In the genomic region with DNA sequence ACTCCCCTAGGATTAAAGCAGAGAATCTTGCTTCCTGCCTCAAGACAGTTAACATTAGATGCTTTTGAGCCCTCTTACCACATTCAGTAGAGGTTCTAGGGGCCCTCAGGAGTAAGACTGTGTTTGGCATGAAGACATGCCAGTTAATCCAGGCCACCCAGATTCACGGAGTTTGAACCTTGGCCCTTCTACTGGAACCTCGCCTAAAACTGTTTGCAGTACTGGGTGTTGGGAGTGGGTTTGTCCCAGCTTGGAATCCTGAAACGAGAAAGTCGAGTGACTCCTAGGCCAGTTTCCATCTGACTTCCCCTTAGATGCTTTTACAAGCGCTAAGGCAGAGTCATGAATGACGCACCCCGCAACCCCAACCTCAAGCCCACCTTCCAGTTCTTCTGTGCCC, we compare ENCODE assay signal across 12 mouse cellular contexts. TPM values are rescaled to one million over a fixed set of nuclear protein-coding genes. Genes with fewer than 3 reads are reported as not detected.
DNase-seq lines count a peak whose midpoint lies in the region; ATAC-seq and TF ChIP-seq lines count a peak whose summit lies in the region.
"Had no signal": no experiment of that assay in that cellular context is flagged by ENCODE, and none has a peak within 500 bp of the region (broad histone marks: within the 10 kb centered on the region; RNA-seq: fewer than 3 reads in every experiment).

No protein-coding gene starts in this region.

- no peak overlapping the region for H3K9ac ChIP-seq in kidney, embryonic 15.5 days
- no peak overlapping the region for H3K9ac ChIP-seq in embryonic facial prominence, embryonic 14.5 days (ENCODE audit: low read depth, low read length)
- no peak overlapping the region for H3K9ac ChIP-seq in intestine, postnatal 0 days (ENCODE audit: low read depth, low read length)
- no peak overlapping the region for H3K9ac ChIP-seq in neural tube, embryonic 13.5 days

- no peak overlapping the region for H3K27ac ChIP-seq in kidney, embryonic 15.5 days
- peak overlapping the region; percentile 71; the same call in 1 of the 2 replicates for H3K27ac ChIP-seq in embryonic facial prominence, embryonic 14.5 days (replicated peaks; ENCODE audit: low read depth, low read length)
- H3K27ac ChIP-seq in intestine, postnatal 0 days (ENCODE audit: low read depth, low read length): peak overlapping the region; percentile 82
- H3K27ac ChIP-seq in neural tube, embryonic 13.5 days (replicated peaks): no peak overlapping the region
- H3K27ac ChIP-seq: heart, adult 2 months had no signal

- H3K27me3 ChIP-seq in kidney, embryonic 15.5 days: no peaks in the 10 kb centered on the region
- H3K27me3 ChIP-seq in embryonic facial prominence, embryonic 14.5 days (replicated peaks; ENCODE audit: control insufficient read depth, insufficient read depth, low read length): no peaks in the 10 kb centered on the region
- no peaks in the 10 kb centered on the region for H3K27me3 ChIP-seq in intestine, postnatal 0 days (replicated peaks; ENCODE audit: control insufficient read depth, insufficient read depth, low read length)
- H3K27me3 ChIP-seq in neural tube, embryonic 13.5 days: no peaks in the 10 kb centered on the region
- H3K27me3 ChIP-seq: CH12.LX; embryonic facial prominence, embryonic 15.5 days had no signal

- no peaks in the 10 kb centered on the region for H3K9me3 ChIP-seq in kidney, embryonic 15.5 days (replicated peaks)
- no peaks in the 10 kb centered on the region for H3K9me3 ChIP-seq in embryonic facial prominence, embryonic 14.5 days (ENCODE audit: control insufficient read depth, low read length)
- H3K9me3 ChIP-seq in intestine, postnatal 0 days (ENCODE audit: control insufficient read depth): no peaks in the 10 kb centered on the region
- H3K9me3 ChIP-seq in neural tube, embryonic 13.5 days: no peaks in the 10 kb centered on the region
- H3K9me3 ChIP-seq: embryonic facial prominence, embryonic 15.5 days had no signal

- peak; percentile 73 for DNase-seq in kidney, adult 11 months
- no peak for DNase-seq in embryonic facial prominence, embryonic 14.5 days (ENCODE audit: low spot score)
- no peak for DNase-seq in urinary bladder, postnatal 10 days (ENCODE audit: low spot score)
- DNase-seq: adrenal gland, postnatal 10 days; heart, adult 2 months had no signal

- H3K4me2 ChIP-seq in kidney, embryonic 15.5 days: no peak overlapping the region
- H3K4me2 ChIP-seq in embryonic facial prominence, embryonic 14.5 days (ENCODE audit: low read depth, low read length): peak overlapping the region; percentile 85; the same call in 1 of the 2 replicates
- peak overlapping the region; percentile 88 for H3K4me2 ChIP-seq in intestine, postnatal 0 days (replicated peaks; ENCODE audit: low read depth)
- H3K4me2 ChIP-seq in neural tube, embryonic 13.5 days: peak overlapping the region; percentile 64

- 76% methylated on average over 7 of the region's 7 CpGs for WGBS in kidney, embryonic 15.5 days
- WGBS in embryonic facial prominence, embryonic 14.5 days: 80% methylated on average over 7 of the region's 7 CpGs
- WGBS in intestine, postnatal 0 days: 27% methylated on average over 7 of the region's 7 CpGs
- 85% methylated on average over 7 of the region's 7 CpGs for WGBS in neural tube, embryonic 13.5 days

- H3K36me3 ChIP-seq in kidney, embryonic 15.5 days: no peaks in the 10 kb centered on the region
- H3K36me3 ChIP-seq in embryonic facial prominence, embryonic 14.5 days (ENCODE audit: control insufficient read depth, insufficient read depth, low read length): no peaks in the 10 kb centered on the region
- H3K36me3 ChIP-seq in intestine, postnatal 0 days (ENCODE audit: control insufficient read depth, insufficient read depth): peaks cover 7% of the 10 kb centered on the region
- no peaks in the 10 kb centered on the region for H3K36me3 ChIP-seq in neural tube, embryonic 13.5 days
- H3K36me3 ChIP-seq: embryonic facial prominence, embryonic 15.5 days had no signal

- H3K4me3 ChIP-seq in kidney, embryonic 15.5 days (replicated peaks): no peak overlapping the region
- H3K4me3 ChIP-seq in embryonic facial prominence, embryonic 14.5 days (ENCODE audit: low read depth, low read length): no peak overlapping the region
- H3K4me3 ChIP-seq in intestine, postnatal 0 days (ENCODE audit: low read depth, low read length): 0 out of 2 replicates have a peak overlapping the region, but pooled peaks have one; percentile 72
- no peak overlapping the region for H3K4me3 ChIP-seq in neural tube, embryonic 13.5 days
- H3K4me3 ChIP-seq: heart, adult 2 months had no signal

- H3K4me1 ChIP-seq in kidney, embryonic 15.5 days: peaks cover 89% of the 10 kb centered on the region
- H3K4me1 ChIP-seq in embryonic facial prominence, embryonic 14.5 days (ENCODE audit: control insufficient read depth, insufficient read depth, low read length): peaks cover 42% of the 10 kb centered on the region
- H3K4me1 ChIP-seq in intestine, postnatal 0 days (replicated peaks; ENCODE audit: control insufficient read depth, insufficient read depth, low read length): peaks cover 29% of the 10 kb centered on the region
- H3K4me1 ChIP-seq in neural tube, embryonic 13.5 days (replicated peaks): peaks cover 62% of the 10 kb centered on the region

- no peak for TF ChIP-seq CTCF in intestine, postnatal 0 days (IDR thresholded peaks at IDR 0.05; ENCODE audit: low read depth)

- no peak for ATAC-seq in kidney, embryonic 15.5 days (replicated peaks; ENCODE audit: low FRiP score)
- ATAC-seq in embryonic facial prominence, embryonic 14.5 days (ENCODE audit: low read depth): no peak
- ATAC-seq in intestine, postnatal 0 days: peak; percentile 29
- no peak for ATAC-seq in neural tube, embryonic 13.5 days (ENCODE audit: low read depth)
- ATAC-seq in erythroid progenitor cell, adult 5-6 weeks (replicated peaks; ENCODE audit: low FRiP score, poor library complexity, severe bottlenecking): no peak
- ATAC-seq: midbrain, embryonic 16.5 days had no signal

RNA-seq across cellular contexts. Expression of a gene that starts 5.0 kb away (rescaled TPM):
- 12.3 and 12.4 TPM in 2 replicates for polyA plus RNA-seq in kidney, embryonic 15.5 days (2015; fragmentation: Nextera tagmentation; extraction: Ambion mirVana)
- 13.5 and 13.9 TPM in 2 replicates for polyA plus RNA-seq in embryonic facial prominence, embryonic 14.5 days (2014; fragmentation: Nextera tagmentation; extraction: Ambion mirVana)
- polyA plus RNA-seq in intestine, postnatal 0 days (2015; fragmentation: Nextera tagmentation; extraction: Ambion mirVana): 17.4 and 18.4 TPM in 2 replicates
- polyA plus RNA-seq in neural tube, embryonic 13.5 days (2015; fragmentation: Nextera tagmentation; extraction: Ambion mirVana): 9.3 and 10.3 TPM in 2 replicates
- 2.9 and 3.6 TPM in 2 replicates for total RNA-seq in erythroid progenitor cell, adult 5-6 weeks (2015; ENCODE audit: low replicate concordance)
- total RNA-seq in erythroid progenitor cell, adult 5-6 weeks (2017; ENCODE audit: low replicate concordance): 1.4 and 3.3 TPM in 2 replicates

RNA-seq across cellular contexts. Expression of a gene that starts 31.4 kb away (rescaled TPM):
- 55.7 and 57.7 TPM in 2 replicates for polyA plus RNA-seq in kidney, embryonic 15.5 days (2015; fragmentation: Nextera tagmentation; extraction: Ambion mirVana)
- polyA plus RNA-seq in embryonic facial prominence, embryonic 14.5 days (2014; fragmentation: Nextera tagmentation; extraction: Ambion mirVana): 31.7 and 33.3 TPM in 2 replicates
- polyA plus RNA-seq in intestine, postnatal 0 days (2015; fragmentation: Nextera tagmentation; extraction: Ambion mirVana): 10.5 and 11.2 TPM in 2 replicates
- polyA plus RNA-seq in neural tube, embryonic 13.5 days (2015; fragmentation: Nextera tagmentation; extraction: Ambion mirVana): 73.1 and 74.6 TPM in 2 replicates
- total RNA-seq in erythroid progenitor cell, adult 5-6 weeks (2015; ENCODE audit: low replicate concordance): 7.2 and 13.4 TPM in 2 replicates
- total RNA-seq in erythroid progenitor cell, adult 5-6 weeks (2017; ENCODE audit: low replicate concordance): 1.7 and 4.1 TPM in 2 replicates

RNA-seq across cellular contexts. Expression of a gene that starts 35.2 kb away (rescaled TPM):
- 3.7 and 4.0 TPM in 2 replicates for polyA plus RNA-seq in kidney, embryonic 15.5 days (2015; fragmentation: Nextera tagmentation; extraction: Ambion mirVana)
- 4.8 and 5.1 TPM in 2 replicates for polyA plus RNA-seq in embryonic facial prominence, embryonic 14.5 days (2014; fragmentation: Nextera tagmentation; extraction: Ambion mirVana)
- polyA plus RNA-seq in intestine, postnatal 0 days (2015; fragmentation: Nextera tagmentation; extraction: Ambion mirVana): 2.5 and 2.6 TPM in 2 replicates
- polyA plus RNA-seq in neural tube, embryonic 13.5 days (2015; fragmentation: Nextera tagmentation; extraction: Ambion mirVana): 3.4 and 4.2 TPM in 2 replicates
- 2.5 and 10.5 TPM in 2 replicates for total RNA-seq in erythroid progenitor cell, adult 5-6 weeks (2015; ENCODE audit: low replicate concordance)
- 3.9 and 9.4 TPM in 2 replicates for total RNA-seq in erythroid progenitor cell, adult 5-6 weeks (2017; ENCODE audit: low replicate concordance)

Comparison
In these comparisons a context has a peak if more than half of its experiments do, and no peak if none do; other contexts are left out.
1. H3K27ac ChIP-seq: peak in embryonic facial prominence, embryonic 14.5 days (single experiment) and intestine, postnatal 0 days (single experiment); none in kidney, embryonic 15.5 days (single experiment) and neural tube, embryonic 13.5 days (single experiment).